Mouse (Mus musculus): ENCODE measurements around the gene Hist2h3b. TPM values are rescaled to one million over a fixed set of nuclear protein-coding genes. Genes with fewer than 3 reads are reported as not detected.

The Hist2h3b gene
- polyA plus RNA-seq, 1 experiment from 2014 or later = 56.1 TPM

- WGBS = 95% methylated on average over 2 of the region's 2 CpGs
- H3K36me3 ChIP-seq (ENCODE audit: control insufficient read depth, insufficient read depth, low read length) = no peaks in the 10 kb centered on the region
- no peaks in the 10 kb centered on the region for H3K9me3 ChIP-seq (ENCODE audit: control insufficient read depth, low read length)
- H3K4me2 ChIP-seq (ENCODE audit: low read depth) = no peak overlapping the region
- H3K27me3 ChIP-seq (ENCODE audit: control insufficient read depth, insufficient read depth, low read length) = no peaks in the 10 kb centered on the region
- no peak overlapping the region for H3K4me3 ChIP-seq (ENCODE audit: low read depth, low read length)
- DNase-seq (ENCODE audit: low spot score) = no peak
- H3K27ac ChIP-seq (ENCODE audit: low read depth, low read length) = no peak overlapping the region
- ATAC-seq (ENCODE audit: insufficient read depth, low FRiP score, low TSS enrichment) = no peak
- H3K4me1 ChIP-seq (ENCODE audit: control insufficient read depth, insufficient read depth, low read length) = no peaks in the 10 kb centered on the region
- no peak overlapping the region for H3K9ac ChIP-seq (ENCODE audit: low read length)
These were observed 31.1 kb downstream of the Hist2h3b start for GRCm38 (mm10) chr3:96299562-96299961.

GRCm38 (mm10) chr3:96300706-96301529, 32.5 kb downstream of the Hist2h3b start:
- no peak overlapping the region for H3K27ac ChIP-seq (ENCODE audit: low read depth, low read length)
- no peak overlapping the region for H3K9ac ChIP-seq (ENCODE audit: low read length)
- WGBS = 77% methylated on average over 26 of the region's 26 CpGs
- no peaks in the 10 kb centered on the region for H3K9me3 ChIP-seq (ENCODE audit: control insufficient read depth, low read length)
- H3K4me2 ChIP-seq (ENCODE audit: low read depth) = no peak overlapping the region
- no peaks in the 10 kb centered on the region for H3K4me1 ChIP-seq (ENCODE audit: control insufficient read depth, insufficient read depth, low read length)
- no peak overlapping the region for H3K4me3 ChIP-seq (ENCODE audit: low read depth, low read length)
- H3K36me3 ChIP-seq (ENCODE audit: control insufficient read depth, insufficient read depth, low read length) = no peaks in the 10 kb centered on the region
- no peaks in the 10 kb centered on the region for H3K27me3 ChIP-seq (ENCODE audit: control insufficient read depth, insufficient read depth, low read length)
- ATAC-seq (ENCODE audit: insufficient read depth, low FRiP score, low TSS enrichment) (no peak), DNase-seq (ENCODE audit: low spot score) (no peak)

GRCm38 (mm10) chr3:96302076-96302475, 33.6 kb downstream of the Hist2h3b start:
- no peaks in the 10 kb centered on the region for H3K9me3 ChIP-seq (ENCODE audit: control insufficient read depth, low read length)
- no peaks in the 10 kb centered on the region for H3K4me1 ChIP-seq (ENCODE audit: control insufficient read depth, insufficient read depth, low read length)
- DNase-seq (ENCODE audit: low spot score) (no peak), ATAC-seq (ENCODE audit: insufficient read depth, low FRiP score, low TSS enrichment) (no peak)
- H3K9ac ChIP-seq (ENCODE audit: low read length) = no peak overlapping the region
- no peaks in the 10 kb centered on the region for H3K36me3 ChIP-seq (ENCODE audit: control insufficient read depth, insufficient read depth, low read length)
- H3K4me3 ChIP-seq (ENCODE audit: low read depth, low read length) = no peak overlapping the region
- H3K27ac ChIP-seq (ENCODE audit: low read depth, low read length) = no peak overlapping the region
- no peaks in the 10 kb centered on the region for H3K27me3 ChIP-seq (ENCODE audit: control insufficient read depth, insufficient read depth, low read length)
- 81% methylated on average over 5 of the region's 5 CpGs for WGBS
- H3K4me2 ChIP-seq (ENCODE audit: low read depth) = no peak overlapping the region

GRCm38 (mm10) chr3:96306506-96306905, 38.1 kb downstream of the Hist2h3b start:
- Histone ChIP-seq H3K4me3 (ENCODE audit: low read depth, low read length) (no peak overlapping the region), H3K4me1 (ENCODE audit: control insufficient read depth, insufficient read depth, low read length) (no peaks in the 10 kb centered on the region), H3K9ac (ENCODE audit: low read length) (no peak overlapping the region), H3K36me3 (ENCODE audit: control insufficient read depth, insufficient read depth, low read length) (no peaks in the 10 kb centered on the region), H3K4me2 (ENCODE audit: low read depth) (no peak overlapping the region), H3K27ac (ENCODE audit: low read depth, low read length) (no peak overlapping the region), H3K27me3 (ENCODE audit: control insufficient read depth, insufficient read depth, low read length) (no peaks in the 10 kb centered on the region), H3K9me3 (ENCODE audit: control insufficient read depth, low read length) (no peaks in the 10 kb centered on the region)
- DNase-seq (ENCODE audit: low spot score) (no peak), ATAC-seq (ENCODE audit: insufficient read depth, low FRiP score, low TSS enrichment) (no peak)
- WGBS = 84% methylated on average over 9 of the region's 9 CpGs

GRCm38 (mm10) chr3:96309441-96309840, 41.0 kb downstream of the Hist2h3b start:
- H3K27me3 ChIP-seq (ENCODE audit: control insufficient read depth, insufficient read depth, low read length) = no peaks in the 10 kb centered on the region
- no peaks in the 10 kb centered on the region for H3K9me3 ChIP-seq (ENCODE audit: control insufficient read depth, low read length)
- ATAC-seq (ENCODE audit: insufficient read depth, low FRiP score, low TSS enrichment) (no peak), DNase-seq (ENCODE audit: low spot score) (no peak)
- WGBS = 66% methylated on average over 3 of the region's 3 CpGs
- no peak overlapping the region for H3K27ac ChIP-seq (ENCODE audit: low read depth, low read length)
- H3K4me3 ChIP-seq (ENCODE audit: low read depth, low read length) = no peak overlapping the region
- no peak overlapping the region for H3K9ac ChIP-seq (ENCODE audit: low read length)
- H3K4me1 ChIP-seq (ENCODE audit: control insufficient read depth, insufficient read depth, low read length) = no peaks in the 10 kb centered on the region
- H3K4me2 ChIP-seq (ENCODE audit: low read depth) = no peak overlapping the region
- no peaks in the 10 kb centered on the region for H3K36me3 ChIP-seq (ENCODE audit: control insufficient read depth, insufficient read depth, low read length)

DNA sequence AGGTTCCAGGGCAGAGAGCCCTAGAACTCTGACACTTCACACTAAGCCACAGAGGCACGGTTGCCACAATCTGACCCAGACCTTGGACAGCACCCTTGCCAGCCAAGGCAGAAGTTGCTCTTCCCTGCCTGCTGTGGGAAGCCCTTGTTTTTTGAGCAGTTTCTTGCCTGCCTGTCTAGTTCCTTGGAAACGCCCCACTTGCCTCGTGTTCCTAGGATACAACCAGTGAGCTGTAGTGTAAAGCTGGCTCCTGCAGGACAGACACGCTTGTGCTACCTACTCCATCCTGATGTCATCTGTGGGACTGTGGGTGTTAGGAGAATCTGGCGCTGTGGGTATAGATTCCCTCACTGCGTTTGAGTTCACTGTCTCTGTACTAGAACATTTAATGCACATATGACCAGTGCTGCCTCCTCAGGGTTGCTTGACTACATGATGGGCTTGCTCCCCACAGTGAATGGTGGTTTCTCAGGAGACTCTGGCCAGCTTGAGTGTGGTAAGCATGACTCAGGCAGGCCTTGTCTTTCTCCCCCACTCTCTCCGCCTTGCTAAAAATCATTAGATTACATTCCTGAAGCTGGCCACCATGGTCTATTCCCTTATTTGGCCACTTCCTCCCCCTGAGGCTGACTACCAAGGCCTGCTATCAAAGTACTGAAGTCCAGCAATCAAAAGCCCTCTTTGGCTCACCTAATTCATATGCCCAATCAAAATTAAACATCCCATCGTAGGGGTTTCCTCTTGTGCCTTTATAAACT, 44.1 kb downstream of the Hist2h3b start:
- Histone ChIP-seq H3K4me2 (ENCODE audit: low read depth) (no peak overlapping the region), H3K27ac (ENCODE audit: low read depth, low read length) (no peak overlapping the region), H3K4me3 (ENCODE audit: low read depth, low read length) (no peak overlapping the region), H3K27me3 (ENCODE audit: control insufficient read depth, insufficient read depth, low read length) (no peaks in the 10 kb centered on the region), H3K4me1 (ENCODE audit: control insufficient read depth, insufficient read depth, low read length) (no peaks in the 10 kb centered on the region), H3K36me3 (ENCODE audit: control insufficient read depth, insufficient read depth, low read length) (no peaks in the 10 kb centered on the region), H3K9me3 (ENCODE audit: control insufficient read depth, low read length) (no peaks in the 10 kb centered on the region), H3K9ac (ENCODE audit: low read length) (no peak overlapping the region)
- DNase-seq (ENCODE audit: low spot score) = no peak
- ATAC-seq (ENCODE audit: insufficient read depth, low FRiP score, low TSS enrichment) = no peak
- 66% methylated on average over 8 of the region's 8 CpGs for WGBS

Small RNA genes lying within 50 kb of the gene (microRNA-seq; reads per million reads assigned to microRNA genes)
- gene Gm44492 = not detected
- not detected for gene Gm47311
- gene Gm47313 = not detected

Other genes starting within 250 kb of the Hist2h3b start
- gene Vps45, start 210.2 kb upstream of the Hist2h3b start, polyA plus RNA-seq (2014; fragmentation: Nextera tagmentation; extraction: Ambion mirVana) = 31.0 and 32.2 TPM in 2 replicates
- 9.0 and 11.4 TPM in 2 replicates for gene Otud7b, start 164.1 kb upstream of the Hist2h3b start, polyA plus RNA-seq (2014; fragmentation: Nextera tagmentation; extraction: Ambion mirVana)
- gene Mtmr11, start 106.7 kb upstream of the Hist2h3b start, polyA plus RNA-seq (2014; fragmentation: Nextera tagmentation; extraction: Ambion mirVana) = 7.1 and 11.7 TPM in 2 replicates
- gene Sf3b4, start 96.3 kb upstream of the Hist2h3b start, polyA plus RNA-seq (2014; fragmentation: Nextera tagmentation; extraction: Ambion mirVana) = 233 TPM in 2 replicates
- gene Sv2a, start 87.5 kb upstream of the Hist2h3b start, polyA plus RNA-seq (2014; fragmentation: Nextera tagmentation; extraction: Ambion mirVana) = 14.1 and 14.5 TPM in 2 replicates
- 63.3 and 70.4 TPM in 2 replicates for gene Bola1, start 48.9 kb upstream of the Hist2h3b start, polyA plus RNA-seq (2014; fragmentation: Nextera tagmentation; extraction: Ambion mirVana)
- 2.4 TPM in 1 of 2 replicates, not detected in the other for gene Hist2h2ab, start 48.8 kb upstream of the Hist2h3b start, polyA plus RNA-seq (2014; fragmentation: Nextera tagmentation; extraction: Ambion mirVana)
- 7.8 and 12.7 TPM in 2 replicates for gene Hist2h2ac, start 47.8 kb upstream of the Hist2h3b start, polyA plus RNA-seq (2014; fragmentation: Nextera tagmentation; extraction: Ambion mirVana)
- 6.8 and 8.6 TPM in 2 replicates for gene Hist2h2be, start 47.5 kb upstream of the Hist2h3b start, polyA plus RNA-seq (2014; fragmentation: Nextera tagmentation; extraction: Ambion mirVana)
- 5.8 and 6.7 TPM in 2 replicates for gene Hist2h3c2, start 29.5 kb upstream of the Hist2h3b start, polyA plus RNA-seq (2014; fragmentation: Nextera tagmentation; extraction: Ambion mirVana)
- gene Hist2h2aa2, start 28.4 kb upstream of the Hist2h3b start, polyA plus RNA-seq (2014; fragmentation: Nextera tagmentation; extraction: Ambion mirVana) = 24.5 and 46.0 TPM in 2 replicates
- gene Hist2h2aa1, start 23.2 kb upstream of the Hist2h3b start, polyA plus RNA-seq (2014; fragmentation: Nextera tagmentation; extraction: Ambion mirVana) = 11.4 and 24.5 TPM in 2 replicates
- gene Hist2h3c1, start 22.0 kb upstream of the Hist2h3b start, polyA plus RNA-seq (2014; fragmentation: Nextera tagmentation; extraction: Ambion mirVana) = 0.42 TPM in 1 of 2 replicates, not detected in the other
- gene Hist2h4, start 5.3 kb upstream of the Hist2h3b start, polyA plus RNA-seq (2014; fragmentation: Nextera tagmentation; extraction: Ambion mirVana) = 5.8 and 5.9 TPM in 2 replicates
- 17.3 and 22.2 TPM in 2 replicates for gene Hist2h2bb, start 1.1 kb downstream of the Hist2h3b start, polyA plus RNA-seq (2014; fragmentation: Nextera tagmentation; extraction: Ambion mirVana)
- gene Fcgr1, start 25.3 kb downstream of the Hist2h3b start, polyA plus RNA-seq (2014; fragmentation: Nextera tagmentation; extraction: Ambion mirVana) = 0.80 and 2.5 TPM in 2 replicates
- not detected in 2 replicates for gene BC107364, start 183.7 kb downstream of the Hist2h3b start, polyA plus RNA-seq (2014; fragmentation: Nextera tagmentation; extraction: Ambion mirVana)